17 mouse cellular contexts compared by ENCODE assay signal in the genomic region with DNA sequence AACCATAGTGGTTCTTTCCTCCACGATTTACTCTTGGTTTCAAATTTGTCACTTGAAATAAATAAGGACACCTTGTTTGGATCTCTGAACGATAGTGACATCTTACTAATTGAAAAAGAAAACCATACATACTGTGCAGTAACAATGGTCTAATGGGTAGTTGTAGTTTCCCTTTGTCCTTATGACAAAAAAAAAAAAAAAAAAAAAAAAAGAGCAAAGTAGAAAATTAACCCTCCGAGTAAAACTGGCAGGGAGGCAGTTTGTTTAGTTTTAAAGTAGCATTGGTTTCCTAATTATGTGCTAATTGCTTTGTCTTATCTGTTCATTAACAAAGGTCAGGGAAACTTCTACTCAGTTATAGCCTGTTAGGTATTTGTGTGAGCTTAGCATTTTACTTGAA. TPM values are rescaled to one million over a fixed set of nuclear protein-coding genes. Genes with fewer than 3 reads are reported as not detected.
A peak's percentile ranks its signal among the peaks of the same experiment; 100 is the strongest.
DNase-seq lines count a peak whose midpoint lies in the region; ATAC-seq and TF ChIP-seq lines count a peak whose summit lies in the region.
"Had no signal": no experiment of that assay in that cellular context is flagged by ENCODE, and none has a peak within 500 bp of the region (broad histone marks: within the 10 kb centered on the region; RNA-seq: fewer than 3 reads in every experiment).

No protein-coding gene starts in this region.

- no peak for DNase-seq in heart, postnatal 14 days
- peak; percentile 4 for DNase-seq in kidney, adult 2 months
- no peak for DNase-seq in kidney, postnatal 36 days
- DNase-seq in lung, postnatal 4 days = no peak

- TF ChIP-seq CTCF in kidney, adult 2 months (conservative IDR thresholded peaks at IDR 0.05; ENCODE audit: insufficient read depth, insufficient read length, low read depth, low read length) = no peak

- TF ChIP-seq POLR2A in kidney, adult 2 months (IDR thresholded peaks at IDR 0.05; ENCODE audit: low read depth, low read length) = no peak
- no peak for TF ChIP-seq POLR2A in myocyte (IDR thresholded peaks at IDR 0.05; ENCODE audit: insufficient read length, low read depth)

- H3K36me3 ChIP-seq in heart, embryonic 14.5 days (ENCODE audit: control insufficient read depth, insufficient read depth, low read length) = no peaks in the 10 kb centered on the region
- no peaks in the 10 kb centered on the region for H3K36me3 ChIP-seq in kidney, adult 2 months (ENCODE audit: control insufficient read depth, insufficient read depth, low read length)
- no peaks in the 10 kb centered on the region for H3K36me3 ChIP-seq in lung, embryonic 15.5 days
- no peaks in the 10 kb centered on the region for H3K36me3 ChIP-seq in myocyte (ENCODE audit: control insufficient read depth, insufficient read depth)
- H3K36me3 ChIP-seq: embryonic facial prominence, embryonic 15.5 days; G1E; hindbrain, embryonic 15.5 days; intestine, embryonic 15.5 days; midbrain, embryonic 15.5 days; neural tube, embryonic 13.5 days had no signal

- no peak overlapping the region for H3K27ac ChIP-seq in heart, embryonic 14.5 days (replicated peaks in 1 of 2; ENCODE audit: control insufficient read depth in 1 of 2, insufficient read depth in 1 of 2, low read depth in 2 of 2, low read length in 2 of 2)
- no peak overlapping the region for H3K27ac ChIP-seq in kidney, adult 2 months (ENCODE audit: insufficient read depth, low read depth, low read length)
- no peak overlapping the region for H3K27ac ChIP-seq in lung, embryonic 15.5 days
- H3K27ac ChIP-seq: embryonic facial prominence, embryonic 15.5 days; gastrocnemius, adult 2 months; hindbrain, embryonic 15.5 days; intestine, embryonic 15.5 days; kidney, postnatal 0 days; liver, embryonic 14.5 days; midbrain, embryonic 15.5 days; neural tube, embryonic 13.5 days had no signal

- WGBS in heart, embryonic 14.5 days = 28% methylated on average over 3 of the region's 3 CpGs
- WGBS in kidney, adult 2 months = 13% methylated on average over 3 of the region's 3 CpGs
- 28% methylated on average over 3 of the region's 3 CpGs for WGBS in lung, embryonic 15.5 days

- no peaks in the 10 kb centered on the region for H3K79me2 ChIP-seq in myocyte (ENCODE audit: control insufficient read depth, insufficient read depth)

- no peaks in the 10 kb centered on the region for H3K27me3 ChIP-seq in heart, embryonic 14.5 days (ENCODE audit: control insufficient read depth, insufficient read depth, low read length)
- no peaks in the 10 kb centered on the region for H3K27me3 ChIP-seq in kidney, adult 2 months (replicated peaks; ENCODE audit: control insufficient read depth, insufficient read depth, low read length)
- H3K27me3 ChIP-seq in lung, embryonic 15.5 days = no peaks in the 10 kb centered on the region
- H3K27me3 ChIP-seq in myocyte (ENCODE audit: control insufficient read depth, insufficient read depth, insufficient read length) = no peaks in the 10 kb centered on the region
- H3K27me3 ChIP-seq: embryonic facial prominence, embryonic 15.5 days; hindbrain, embryonic 15.5 days; intestine, embryonic 15.5 days; midbrain, embryonic 15.5 days; neural tube, embryonic 13.5 days had no signal

- peak overlapping the region; percentile 50 for H3K4me2 ChIP-seq in heart, embryonic 14.5 days (ENCODE audit: low read length)
- peak overlapping the region; percentile 24; the same call in 1 of the 2 replicates for H3K4me2 ChIP-seq in lung, embryonic 15.5 days
- peak overlapping the region; percentile 57 for H3K4me2 ChIP-seq in myocyte (ENCODE audit: low read depth)
- H3K4me2 ChIP-seq: embryonic facial prominence, embryonic 15.5 days; intestine, embryonic 15.5 days; midbrain, embryonic 15.5 days; neural tube, embryonic 13.5 days had no signal

- no peak overlapping the region for H3ac ChIP-seq in myocyte (ENCODE audit: control insufficient read depth, insufficient read length)

- no peak overlapping the region; a peak in 1 of 4 replicates for H3K4me3 ChIP-seq in heart, embryonic 14.5 days (ENCODE audit: control insufficient read depth in 1 of 2, insufficient read depth in 1 of 2, low read depth in 1 of 2, low read length in 2 of 2)
- H3K4me3 ChIP-seq in kidney, adult 2 months (ENCODE audit: insufficient read depth, low read depth, low read length) = no peak overlapping the region
- no peak overlapping the region for H3K4me3 ChIP-seq in lung, embryonic 15.5 days
- no peak overlapping the region for H3K4me3 ChIP-seq in myocyte
- H3K4me3 ChIP-seq: embryonic facial prominence, embryonic 15.5 days; gastrocnemius, adult 2 months; hindbrain, embryonic 15.5 days; intestine, embryonic 15.5 days; midbrain, embryonic 15.5 days; neural tube, embryonic 13.5 days had no signal

- ATAC-seq in heart, embryonic 14.5 days (ENCODE audit: insufficient number of reproducible peaks, insufficient read depth, low FRiP score, low read depth) = no peak
- ATAC-seq in lung, embryonic 15.5 days (ENCODE audit: borderline replicate concordance, extremely low read depth, low FRiP score, low TSS enrichment) = no peak
- ATAC-seq: forebrain, embryonic 14.5 days; intestine, embryonic 15.5 days; midbrain, embryonic 15.5 days had no signal

- H3K4me1 ChIP-seq in heart, embryonic 14.5 days (ENCODE audit: control insufficient read depth in 2 of 2, insufficient read depth in 2 of 2, low read length in 2 of 2) = no peaks in the 10 kb centered on the region
- no peaks in the 10 kb centered on the region for H3K4me1 ChIP-seq in kidney, adult 2 months (ENCODE audit: control insufficient read depth, insufficient read depth, low read length)
- no peaks in the 10 kb centered on the region for H3K4me1 ChIP-seq in lung, embryonic 15.5 days
- H3K4me1 ChIP-seq: embryonic facial prominence, embryonic 15.5 days; hindbrain, embryonic 15.5 days; intestine, embryonic 15.5 days; midbrain, embryonic 15.5 days; neural tube, embryonic 13.5 days had no signal

- H3K9ac ChIP-seq in heart, embryonic 14.5 days (ENCODE audit: low read length) = peak overlapping the region; percentile 52; the same call in 1 of the 2 replicates
- no peak overlapping the region for H3K9ac ChIP-seq in lung, embryonic 15.5 days
- H3K9ac ChIP-seq: embryonic facial prominence, embryonic 15.5 days; hindbrain, embryonic 15.5 days; intestine, embryonic 15.5 days; liver, embryonic 14.5 days; midbrain, embryonic 15.5 days; neural tube, embryonic 13.5 days had no signal

- intact Hi-C loops in heart, postnatal 14 days (cut with DNase I) = loop anchor here (1.0 to 10.0 kb wide), 2 partner anchors 28 to 47 kb away; no protein-coding TSS in a partner anchor

- no peaks in the 10 kb centered on the region for H3K9me3 ChIP-seq in heart, embryonic 14.5 days (ENCODE audit: control insufficient read depth, low read length)
- no peaks in the 10 kb centered on the region for H3K9me3 ChIP-seq in lung, embryonic 15.5 days
- H3K9me3 ChIP-seq: embryonic facial prominence, embryonic 15.5 days; G1E; hindbrain, embryonic 15.5 days; intestine, embryonic 15.5 days; midbrain, embryonic 15.5 days; neural tube, embryonic 13.5 days had no signal

TF ChIP-seq in myocyte, 11 proteins besides CTCF, POLR2A, EP300 and RAD21:
- TF ChIP-seq POLR2AphosphoS2 (IDR thresholded peaks at IDR 0.05; ENCODE audit: insufficient read length, low read depth) (no peak), E2F4 (IDR thresholded peaks at IDR 0.05; ENCODE audit: insufficient read depth) (no peak), MYOD1 (IDR thresholded peaks at IDR 0.05; ENCODE audit: control insufficient read depth in 1 of 3, insufficient read length in 2 of 3, low read depth in 2 of 3) (no peak), REST (IDR thresholded peaks at IDR 0.05; ENCODE audit: insufficient read depth, insufficient read length) (no peak), TCF3 (IDR thresholded peaks at IDR 0.05; ENCODE audit: insufficient read length, low read depth) (no peak), MAX (IDR thresholded peaks at IDR 0.05; ENCODE audit: low read depth) (no peak), MYOG (IDR thresholded peaks at IDR 0.05; ENCODE audit: control insufficient read depth in 1 of 3, insufficient read depth in 1 of 3, insufficient read length in 2 of 3, low read depth in 2 of 3) (no peak), CEBPB (IDR thresholded peaks at IDR 0.05; ENCODE audit: insufficient read depth, poor library complexity, severe bottlenecking) (no peak), TCF12 (IDR thresholded peaks at IDR 0.05; ENCODE audit: insufficient read depth, poor library complexity, severe bottlenecking) (no peak), USF1 (IDR thresholded peaks at IDR 0.05; ENCODE audit: low read depth) (no peak), SRF (IDR thresholded peaks at IDR 0.05; ENCODE audit: control insufficient read depth, insufficient read length, low read depth) (no peak)
TF ChIP-seq in myocyte: peak in this region for 0.

RNA-seq across cellular contexts. Expression of a gene that starts 35.9 kb away (rescaled TPM):
- polyA plus RNA-seq in heart, embryonic 14.5 days (2014; fragmentation: Nextera tagmentation; extraction: Ambion mirVana) = 125 and 131 TPM in 2 replicates
- total RNA-seq in heart, postnatal 14 days (2021) = 10 to 100 TPM; 27.7 to 29.4 TPM
- polyA plus RNA-seq in kidney, adult 2 months (2012; rRNA removed) = 127 and 166 TPM in 2 replicates
- 233 and 239 TPM in 2 replicates for polyA plus RNA-seq in lung, embryonic 15.5 days (2015; fragmentation: Nextera tagmentation; extraction: Ambion mirVana)
- polyA plus RNA-seq in myocyte (2012; fragmentation: generic; extraction: Trizol) = 43.9 TPM
